Mouse (Mus musculus) large intestine, adult 2 months (tissue): ENCODE results near the gene Gm21972. TPM values are rescaled to one million over a fixed set of nuclear protein-coding genes. Genes with fewer than 3 reads are reported as not detected.

Experiments
- polyA plus RNA-seq: library from polyadenylated mRNA; depleted of rRNA; stranded (reverse); fragments of >200 nt; gene quantifications from 2 replicates; pipeline ENCODE4 v1.2.3, GENCODE M21; 2012; rRNA removed

The Gm21972 gene
- polyA plus RNA-seq, 1 experiment, result not detected

Other genes with a start within 250 kb of the Gm21972 start
- 107 and 112 TPM in 2 replicates for gene Itm2c, start 239.4 kb upstream of the Gm21972 start, polyA plus RNA-seq
- 0.14 and 0.21 TPM in 2 replicates for gene 4933407L21Rik, start 205.2 kb upstream of the Gm21972 start, polyA plus RNA-seq
- 2.0 and 4.9 TPM in 2 replicates for gene Gpr55, start 172.6 kb upstream of the Gm21972 start, polyA plus RNA-seq
- gene Spata3, start 116.8 kb upstream of the Gm21972 start, polyA plus RNA-seq, result not detected in 2 replicates
- 4.2 and 7.3 TPM in 2 replicates for gene 2810459M11Rik, start 87.8 kb upstream of the Gm21972 start, polyA plus RNA-seq
- 55.9 and 64.8 TPM in 2 replicates for gene Psmd1, start 69.2 kb upstream of the Gm21972 start, polyA plus RNA-seq
- gene Htr2b, start 21.7 kb upstream of the Gm21972 start, polyA plus RNA-seq, result 2.0 and 3.8 TPM in 2 replicates
- 1.8 and 1.9 TPM in 2 replicates for gene Armc9, start 21.1 kb downstream of the Gm21972 start, polyA plus RNA-seq
- 89.1 and 133 TPM in 2 replicates for gene B3gnt7, start 169.2 kb downstream of the Gm21972 start, polyA plus RNA-seq
- gene Ncl, start 225.8 kb downstream of the Gm21972 start, polyA plus RNA-seq, result 4.9 and 6.1 TPM in 2 replicates